Mouse (Mus musculus) hindbrain, embryonic 11.5 days (tissue): ENCODE measurements at regions not wholly inside any gene's neighbourhood (a gene's known extent, or its start where the extent isn't known, plus 50 kb on each side); places are given as distances from the start of the nearest gene placed in this dataset.

Experiments
- ATAC-seq: fragments of 200-750 bp; cut with Nextera tagmentation; 2 replicates; pipeline ENCODE4 v1.8.0; 2017; ENCODE audit warnings: mild to moderate bottlenecking, moderate TSS enrichment, moderate library complexity; ENCODE audit not compliant: low FRiP score
- DNase-seq: peaks from one replicate; pipeline ENCODE4 v3.0.0-alpha.2; 2015; ENCODE audit warnings: low spot score
- H3K27ac ChIP-seq: fragments of 300-500 bp; sonication (generic); 2 replicates; pipeline ENCODE4 v1.5.1; 2014; ENCODE audit warnings: mild to moderate bottlenecking, low read depth, low read length
- H3K27me3 ChIP-seq: fragments of 300-500 bp; sonication (generic); 2 replicates; pipeline ENCODE4 v1.6.1; 2014; ENCODE audit warnings: mild to moderate bottlenecking, low read length, moderate library complexity, mixed read lengths; ENCODE audit not compliant: control insufficient read depth, insufficient read depth
- H3K36me3 ChIP-seq: fragments of 300-500 bp; sonication (generic); 2 replicates; pipeline ENCODE4 v1.6.1; 2014; ENCODE audit warnings: mild to moderate bottlenecking, low read length, moderate library complexity, mixed read lengths; ENCODE audit not compliant: control insufficient read depth, insufficient read depth
- H3K4me1 ChIP-seq: fragments of 300-500 bp; sonication (generic); replicated peaks from 2 replicates; pipeline ENCODE4 v1.6.1; 2014; ENCODE audit warnings: low read length, mixed read lengths; ENCODE audit not compliant: control insufficient read depth, insufficient read depth
- H3K4me2 ChIP-seq: fragments of 300-500 bp; sonication (generic); replicated peaks from 2 replicates; pipeline ENCODE4 v1.6.1; 2014; ENCODE audit warnings: mild to moderate bottlenecking, low read depth, low read length
- H3K4me3 ChIP-seq: fragments of 300-500 bp; sonication (generic); 2 replicates; pipeline ENCODE4 v1.5.1; 2014; ENCODE audit warnings: low read depth, low read length
- H3K9ac ChIP-seq: fragments of 300-500 bp; sonication (generic); 2 replicates; pipeline ENCODE4 v1.6.1; 2014; ENCODE audit warnings: low read depth, low read length
- H3K9me3 ChIP-seq: fragments of 300-500 bp; sonication (generic); 2 replicates; pipeline ENCODE4 v1.6.1; 2016; ENCODE audit warnings: low read length; ENCODE audit not compliant: control insufficient read depth
- WGBS: fragments of 180-500 bp; shearing (Covaris S2); extraction: QIAGEN DNeasy Blood & Tissue Kit; methylation state at CpG from one replicate; pipeline ENCODE4 v1.1.7; 2014; 5-methylcytosine and 5-hydroxymethylcytosine counted together

- Histone ChIP-seq H3K9ac (no peak overlapping the region), H3K9me3 (no peaks in the 10 kb centered on the region), H3K27me3 (no peaks in the 10 kb centered on the region), H3K27ac (no peak overlapping the region), H3K4me3 (no peak overlapping the region), H3K4me2 (no peak overlapping the region), H3K4me1 (no peaks in the 10 kb centered on the region), H3K36me3 (no peaks in the 10 kb centered on the region)
- 27% methylated on average over 10 of the region's 10 CpGs for WGBS
- DNase-seq (peak; percentile 60), ATAC-seq (peak; percentile 71; the same call in 1 of the 2 replicates)
Observed at GRCm38 (mm10) chr2:147846968-147847749, 199.6 kb downstream of the Foxa2 start.

GRCm38 (mm10) chr2:147845256-147845655, 201.5 kb downstream of the Foxa2 start:
- H3K27ac ChIP-seq, result no peak overlapping the region
- no peak overlapping the region for H3K9ac ChIP-seq
- H3K4me3 ChIP-seq, result no peak overlapping the region
- 64% methylated on average over 1 of the region's 1 CpGs for WGBS
- H3K36me3 ChIP-seq, result no peaks in the 10 kb centered on the region
- no peak for DNase-seq
- H3K27me3 ChIP-seq, result no peaks in the 10 kb centered on the region
- no peak for ATAC-seq
- no peak overlapping the region for H3K4me2 ChIP-seq
- no peaks in the 10 kb centered on the region for H3K4me1 ChIP-seq
- no peaks in the 10 kb centered on the region for H3K9me3 ChIP-seq

DNA sequence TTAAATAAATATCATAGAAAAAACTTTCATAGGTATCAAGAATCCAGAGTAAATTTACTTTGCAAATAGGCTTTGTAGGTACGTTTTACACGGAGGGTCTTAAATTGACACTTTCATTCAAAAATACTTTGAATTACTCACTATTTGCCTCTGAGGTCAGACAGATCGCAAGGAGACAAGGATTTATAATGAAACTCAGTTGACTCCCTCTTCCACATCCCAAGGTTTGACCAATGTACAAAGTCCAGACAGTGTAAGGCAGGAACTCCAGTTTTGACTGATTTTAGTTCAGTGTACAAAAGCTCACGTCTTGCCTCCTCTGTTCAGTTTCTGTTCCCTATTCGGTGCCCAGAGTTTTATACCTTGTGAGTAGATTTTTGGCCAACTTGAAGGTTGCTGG, 205.8 kb downstream of the Foxa2 start:
- Histone ChIP-seq H3K9ac (no peak overlapping the region), H3K27me3 (no peaks in the 10 kb centered on the region), H3K27ac (no peak overlapping the region), H3K4me2 (no peak overlapping the region), H3K36me3 (no peaks in the 10 kb centered on the region), H3K4me3 (no peak overlapping the region), H3K4me1 (no peaks in the 10 kb centered on the region), H3K9me3 (no peaks in the 10 kb centered on the region)
- no peak for DNase-seq
- ATAC-seq, result no peak
- 90% methylated on average over 5 of the region's 5 CpGs for WGBS

GRCm38 (mm10) chr2:147838613-147839012, 208.2 kb downstream of the Foxa2 start:
- no peaks in the 10 kb centered on the region for H3K4me1 ChIP-seq
- H3K36me3 ChIP-seq, result no peaks in the 10 kb centered on the region
- H3K4me3 ChIP-seq, result no peak overlapping the region
- no peaks in the 10 kb centered on the region for H3K9me3 ChIP-seq
- H3K27ac ChIP-seq, result no peak overlapping the region
- H3K9ac ChIP-seq, result no peak overlapping the region
- 90% methylated on average over 4 of the region's 4 CpGs for WGBS
- DNase-seq (no peak), ATAC-seq (no peak)
- no peak overlapping the region for H3K4me2 ChIP-seq
- H3K27me3 ChIP-seq, result no peaks in the 10 kb centered on the region

DNA sequence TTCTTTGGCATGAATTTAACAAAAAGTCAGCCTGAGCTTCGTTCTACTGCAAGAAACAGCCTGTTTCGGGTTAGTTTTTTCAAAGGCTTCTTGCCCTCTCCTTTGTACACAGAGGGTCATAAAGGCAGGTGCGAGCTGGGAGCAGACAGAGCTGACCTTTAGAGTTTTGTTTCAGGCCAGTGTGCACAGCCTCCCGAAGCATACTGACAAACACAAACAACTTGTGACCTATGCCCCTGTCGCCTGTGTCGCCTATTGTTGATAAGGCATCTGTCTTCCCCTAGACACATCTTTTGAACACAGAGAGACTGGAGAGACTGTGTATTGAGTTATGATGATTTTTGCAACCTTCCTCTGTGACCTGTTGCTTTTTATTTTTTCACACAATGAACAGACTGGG, 216.2 kb downstream of the Foxa2 start:
- Histone ChIP-seq H3K4me1 (no peaks in the 10 kb centered on the region), H3K4me3 (no peak overlapping the region), H3K36me3 (no peaks in the 10 kb centered on the region), H3K4me2 (no peak overlapping the region), H3K9ac (no peak overlapping the region), H3K27me3 (no peaks in the 10 kb centered on the region), H3K27ac (no peak overlapping the region), H3K9me3 (no peaks in the 10 kb centered on the region)
- no peak for ATAC-seq
- WGBS, result 6% methylated on average over 6 of the region's 6 CpGs
- peak; percentile 20 for DNase-seq

DNA sequence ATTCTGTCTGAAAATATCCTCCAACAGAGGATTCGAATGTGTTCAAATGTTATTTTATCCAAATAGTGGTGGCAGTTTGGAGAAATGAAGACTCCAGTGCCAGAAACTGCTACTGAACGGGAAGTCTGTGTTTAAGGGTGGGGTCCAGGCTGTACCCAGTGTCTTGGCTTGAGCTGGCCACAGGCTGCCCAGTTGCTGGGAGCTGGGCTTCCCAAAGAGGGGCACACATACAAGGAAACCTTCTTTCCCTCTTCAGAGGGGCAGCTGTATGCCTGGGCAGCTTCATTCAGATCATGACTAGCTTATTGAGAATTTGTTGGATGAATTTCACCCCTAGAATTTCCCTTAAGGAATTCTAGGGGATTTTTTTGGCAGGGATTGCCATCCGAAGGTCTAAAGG, 229.8 kb downstream of the Foxa2 start:
- no peaks in the 10 kb centered on the region for H3K4me1 ChIP-seq
- no peak overlapping the region for H3K4me2 ChIP-seq
- H3K9ac ChIP-seq, result no peak overlapping the region
- H3K9me3 ChIP-seq, result no peaks in the 10 kb centered on the region
- H3K4me3 ChIP-seq, result no peak overlapping the region
- no peaks in the 10 kb centered on the region for H3K36me3 ChIP-seq
- WGBS, result 88% methylated on average over 3 of the region's 3 CpGs
- DNase-seq, result no peak
- no peak for ATAC-seq
- no peaks in the 10 kb centered on the region for H3K27me3 ChIP-seq
- no peak overlapping the region for H3K27ac ChIP-seq

GRCm38 (mm10) chr2:147814231-147814630, 232.5 kb downstream of the Foxa2 start:
- no peak overlapping the region for H3K4me3 ChIP-seq
- H3K27ac ChIP-seq, result no peak overlapping the region
- no peaks in the 10 kb centered on the region for H3K4me1 ChIP-seq
- no peak overlapping the region for H3K9ac ChIP-seq
- no peaks in the 10 kb centered on the region for H3K27me3 ChIP-seq
- 81% methylated on average over 3 of the region's 3 CpGs for WGBS
- no peak overlapping the region for H3K4me2 ChIP-seq
- no peaks in the 10 kb centered on the region for H3K36me3 ChIP-seq
- DNase-seq, result no peak
- ATAC-seq, result no peak
- no peaks in the 10 kb centered on the region for H3K9me3 ChIP-seq

DNA sequence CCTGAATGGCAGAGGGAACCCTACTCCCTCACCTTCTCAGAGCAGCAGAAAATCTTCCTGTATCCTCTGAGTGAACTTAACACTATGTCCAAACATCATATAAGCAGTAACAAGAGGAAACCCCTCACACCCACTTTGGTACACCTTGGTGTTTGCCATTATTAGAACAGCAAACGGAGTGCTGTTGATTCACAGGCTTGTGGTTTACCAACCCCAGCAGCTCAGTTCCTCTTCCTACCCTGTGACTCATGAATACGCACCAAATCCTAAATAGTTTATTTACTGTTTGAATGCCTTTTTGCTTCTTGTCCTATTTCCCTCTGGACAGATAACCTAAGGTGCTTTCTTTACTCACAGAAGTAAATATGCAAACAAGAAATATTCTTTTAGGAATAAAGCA, 233.3 kb downstream of the Foxa2 start:
- no peaks in the 10 kb centered on the region for H3K36me3 ChIP-seq
- DNase-seq (no peak), ATAC-seq (no peak)
- no peak overlapping the region for H3K4me2 ChIP-seq
- H3K27ac ChIP-seq, result no peak overlapping the region
- H3K27me3 ChIP-seq, result no peaks in the 10 kb centered on the region
- no peak overlapping the region for H3K4me3 ChIP-seq
- WGBS, result 96% methylated on average over 2 of the region's 2 CpGs
- H3K9ac ChIP-seq, result no peak overlapping the region
- H3K9me3 ChIP-seq, result no peaks in the 10 kb centered on the region
- H3K4me1 ChIP-seq, result no peaks in the 10 kb centered on the region

GRCm38 (mm10) chr2:147808036-147808675, 238.6 kb downstream of the Foxa2 start:
- Histone ChIP-seq H3K36me3 (no peaks in the 10 kb centered on the region), H3K4me3 (no peak overlapping the region), H3K9me3 (no peaks in the 10 kb centered on the region), H3K4me1 (no peaks in the 10 kb centered on the region), H3K27me3 (no peaks in the 10 kb centered on the region; the same call in 1 of the 2 replicates), H3K9ac (no peak overlapping the region), H3K4me2 (no peak overlapping the region), H3K27ac (no peak overlapping the region)
- ATAC-seq (0 out of 2 replicates have a peak, but pooled peaks have one; percentile 40), DNase-seq (peak; percentile 68)
- 44% methylated on average over 5 of the region's 5 CpGs for WGBS
